Mouse (Mus musculus): Measurements from ENCODE around the gene Fkbpl. TPM values are rescaled to one million over a fixed set of nuclear protein-coding genes. Genes with fewer than 3 reads are reported as not detected.

Gene Fkbpl
- 10 to 100 TPM; 11.4 to 14.3 TPM for total RNA-seq (2021)
- long read RNA-seq, experiment 1, partial matches to known transcripts, result 0 of 5 reads
- long read RNA-seq, experiment 1, other reads (novel, unspliced or antisense), result 1 of 5 reads
- long read RNA-seq, experiment 2, partial matches to known transcripts, result 0 of 8 reads
- long read RNA-seq, experiment 2, other reads (novel, unspliced or antisense), result 2 of 8 reads

- DNase-seq (ENCODE audit: low spot score in 2 of 2), result peak; percentile 96 to 97
These were observed at the start of gene Fkbpl for GRCm38 (mm10) chr17:34644608-34645007. Gene Fkbpl, plus strand, starts transcription at chr17:34644764.

- DNase-seq (ENCODE audit: low spot score in 2 of 2), result no peak
These were observed 48.5 kb upstream of the Fkbpl start for GRCm38 (mm10) chr17:34596098-34596497.

GRCm38 (mm10) chr17:34597566-34598095 is 46.9 kb upstream of the Fkbpl start, which contains the start of gene Ager:
Gene Ager, plus strand, starts transcription at chr17:34597862.
- DNase-seq (ENCODE audit: low spot score in 2 of 2), result no peak

- no peak for DNase-seq (ENCODE audit: low spot score in 2 of 2)
These were observed 44.7 kb upstream of the Fkbpl start for GRCm38 (mm10) chr17:34599891-34600290.

- DNase-seq (ENCODE audit: low spot score in 2 of 2), result no peak
These were observed 42.8 kb upstream of the Fkbpl start for GRCm38 (mm10) chr17:34601796-34602195.

- peak; percentile 98 to 100 for DNase-seq (ENCODE audit: low spot score in 2 of 2)
These were observed 41.0 kb upstream of the Fkbpl start, which contains the start of gene Rnf5 for GRCm38 (mm10) chr17:34603375-34604060. Gene Rnf5, minus strand, starts transcription at chr17:34603690.

GRCm38 (mm10) chr17:34604061-34604508 is 40.5 kb upstream of the Fkbpl start, which contains the start of gene Agpat1:
Gene Agpat1, plus strand, starts transcription at chr17:34604262.
- peak; percentile 97 for DNase-seq (ENCODE audit: low spot score in 2 of 2)

GRCm38 (mm10) chr17:34604511-34605237 is 39.9 kb upstream of the Fkbpl start:
- no peak for DNase-seq (ENCODE audit: low spot score in 2 of 2)

GRCm38 (mm10) chr17:34605609-34606008 is 39.0 kb upstream of the Fkbpl start:
- peak; percentile 97 to 99 for DNase-seq (ENCODE audit: low spot score in 2 of 2)

- no peak for DNase-seq (ENCODE audit: low spot score in 2 of 2)
These were observed 38.2 kb upstream of the Fkbpl start for GRCm38 (mm10) chr17:34606186-34607039.

- no peak for DNase-seq (ENCODE audit: low spot score in 2 of 2)
These were observed 36.6 kb upstream of the Fkbpl start for GRCm38 (mm10) chr17:34607997-34608396.

GRCm38 (mm10) chr17:34611050-34611449 is 33.5 kb upstream of the Fkbpl start:
- DNase-seq (ENCODE audit: low spot score in 2 of 2), result no peak

- no peak for DNase-seq (ENCODE audit: low spot score in 2 of 2)
These were observed 31.4 kb upstream of the Fkbpl start for GRCm38 (mm10) chr17:34613054-34613645.

- DNase-seq (ENCODE audit: low spot score in 2 of 2), result peak in 1 of 2 experiments; percentile 39
These were observed 30.7 kb upstream of the Fkbpl start for GRCm38 (mm10) chr17:34613830-34614229.

- DNase-seq (ENCODE audit: low spot score in 2 of 2), result no peak
These were observed 28.7 kb upstream of the Fkbpl start, which contains the start of gene Egfl8 for GRCm38 (mm10) chr17:34615871-34616270. Gene Egfl8, minus strand, starts transcription at chr17:34615971.

- peak in 1 of 2 experiments; percentile 64 for DNase-seq (ENCODE audit: low spot score in 2 of 2)
These were observed 25.6 kb upstream of the Fkbpl start for GRCm38 (mm10) chr17:34618999-34619398.

- DNase-seq (ENCODE audit: low spot score in 2 of 2), result no peak
These were observed 23.6 kb upstream of the Fkbpl start for GRCm38 (mm10) chr17:34621006-34621405.

- no peak for DNase-seq (ENCODE audit: low spot score in 2 of 2)
These were observed 21.4 kb upstream of the Fkbpl start for GRCm38 (mm10) chr17:34623161-34623560.

GRCm38 (mm10) chr17:34624981-34625380 is 19.6 kb upstream of the Fkbpl start:
- no peak for DNase-seq (ENCODE audit: low spot score in 2 of 2)

Measured in left cerebral cortex, adult 18-20 months (tissue).